Mouse (Mus musculus): ENCODE results near the gene Dars. TPM values are rescaled to one million over a fixed set of nuclear protein-coding genes. Genes with fewer than 3 reads are reported as not detected.
A peak's percentile ranks its signal among the peaks of the same experiment; 100 is the strongest.

Gene Dars
- polyA plus RNA-seq, 1 experiment from 2014 or later, result 75.2 TPM

DNA sequence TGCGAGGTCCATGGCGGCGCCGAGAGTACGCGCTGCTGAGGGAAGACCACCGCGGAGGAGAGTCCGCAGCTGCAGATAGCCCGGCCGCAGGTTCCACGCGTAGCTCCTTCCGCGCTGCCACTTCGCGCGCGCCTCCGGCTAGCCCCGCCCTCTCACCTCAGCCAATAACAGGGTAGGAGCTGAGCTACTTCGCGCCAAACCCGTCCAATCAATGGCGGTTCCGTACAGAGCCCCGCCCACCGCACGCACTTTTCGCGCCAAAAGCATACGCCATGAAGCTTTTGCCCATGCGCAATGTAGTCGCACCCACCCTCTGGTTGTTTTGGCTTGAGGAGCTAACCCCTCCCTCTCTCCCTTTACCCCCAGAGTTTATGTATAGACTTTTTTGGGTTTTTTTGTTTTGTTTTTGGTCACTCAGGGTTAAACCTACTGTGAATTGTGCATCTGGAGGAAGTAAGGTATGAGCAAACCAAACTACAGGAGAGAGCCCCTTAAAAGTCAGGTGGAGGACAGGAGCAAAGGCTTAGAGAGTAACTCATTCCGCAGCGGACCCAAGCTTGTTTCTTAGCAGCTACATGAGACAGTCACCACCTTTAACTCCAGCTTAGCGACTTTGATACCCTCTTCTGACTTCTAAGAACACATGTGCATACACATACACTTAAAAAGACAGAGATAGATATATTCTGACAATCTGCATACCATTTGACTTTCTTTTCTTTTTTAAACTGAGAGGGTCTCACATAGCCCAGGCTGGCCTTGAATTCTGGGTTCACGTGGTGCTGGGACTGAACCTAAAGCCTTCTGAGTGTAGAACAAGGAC is 57.4 kb downstream of the Dars start, which contains the start of gene Mcm6:
Gene Mcm6, minus strand, starts transcription at position 111 of the 823 bp plus-strand sequence.
- WGBS (ENCODE audit: insufficient replicate concordance), result 2% methylated on average over 38 of the region's 38 CpGs

DNA sequence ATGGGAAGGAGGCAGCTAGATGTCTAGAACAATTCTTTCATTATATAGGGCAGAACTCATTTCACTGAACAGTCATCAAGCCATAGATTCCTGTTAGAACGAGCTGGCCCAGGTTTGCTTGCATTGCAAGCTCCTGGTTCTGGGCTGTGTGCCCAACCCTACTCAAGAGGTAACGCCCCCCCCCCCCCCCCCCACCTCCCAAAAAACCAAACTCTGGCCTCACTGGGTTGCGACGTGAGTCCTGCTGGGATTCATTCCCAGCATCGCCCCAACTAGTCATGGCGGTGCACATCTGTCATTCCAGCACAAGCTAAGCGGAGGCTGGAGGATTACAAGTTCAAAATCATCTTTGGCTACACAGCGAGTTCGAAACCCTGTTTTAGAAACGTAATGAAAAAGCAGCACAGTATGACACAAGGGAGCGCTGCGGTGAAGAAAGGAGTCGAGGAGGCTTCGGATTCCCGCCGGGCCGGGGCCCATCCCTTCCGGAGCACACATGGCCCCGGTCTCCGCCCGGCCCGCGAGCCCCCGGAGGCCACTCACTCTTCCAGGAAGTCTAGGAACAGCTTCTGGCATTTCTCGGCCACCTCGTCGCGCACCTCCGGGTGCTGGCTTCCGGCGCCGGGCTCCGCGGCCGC is 58.1 kb downstream of the Dars start:
- H3K4me2 ChIP-seq (ENCODE audit: low read depth, low read length), result peak overlapping the region; percentile 83
- H3K9me3 ChIP-seq (ENCODE audit: low read length), result no peaks in the 10 kb centered on the region
- under 1% methylated on average over 35 of the region's 35 CpGs for WGBS (ENCODE audit: insufficient replicate concordance)
- peak overlapping the region; percentile 81 for H3K4me3 ChIP-seq (ENCODE audit: low read depth, low read length)
- no peaks in the 10 kb centered on the region for H3K27me3 ChIP-seq (ENCODE audit: insufficient read depth, low read length)
- peaks cover 29% of the 10 kb centered on the region for H3K4me1 ChIP-seq (ENCODE audit: insufficient read depth)
- peak overlapping the region; percentile 82 for H3K9ac ChIP-seq (replicated peaks)
- H3K36me3 ChIP-seq (replicated peaks; ENCODE audit: insufficient read depth, low read length), result peaks cover 48% of the 10 kb centered on the region
- DNase-seq, result peak; percentile 75
- H3K27ac ChIP-seq (ENCODE audit: low read depth), result peak overlapping the region; percentile 80
- ATAC-seq, result peak; percentile 67
- TF ChIP-seq CTCF (IDR thresholded peaks at IDR 0.05; ENCODE audit: low read depth), result peak; percentile 10; the same call in 1 of the 2 replicates
- TF ChIP-seq EP300 (IDR thresholded peaks at IDR 0.05; ENCODE audit: low read depth), result no peak

More for the DNA sequence above, 57.4 kb downstream of the Dars start, which contains the start of gene Mcm6:
- ATAC-seq, result peak; percentile 95
- TF ChIP-seq CTCF (IDR thresholded peaks at IDR 0.05; ENCODE audit: low read depth) (no peak), EP300 (IDR thresholded peaks at IDR 0.05; ENCODE audit: low read depth) (no peak)
- Histone ChIP-seq H3K4me3 (ENCODE audit: low read depth, low read length) (peak within 1 kb of the TSS; percentile 81), H3K27ac (ENCODE audit: low read depth) (peak within 1 kb of the TSS; percentile 80), H3K9me3 (ENCODE audit: low read length) (no peaks in the 10 kb centered on the region), H3K9ac (replicated peaks) (peak within 1 kb of the TSS; percentile 82), H3K36me3 (replicated peaks; ENCODE audit: insufficient read depth, low read length) (peaks cover 46% of the 10 kb centered on the region), H3K27me3 (ENCODE audit: insufficient read depth, low read length) (no peaks in the 10 kb centered on the region), H3K4me1 (ENCODE audit: insufficient read depth) (peaks cover 29% of the 10 kb centered on the region), H3K4me2 (ENCODE audit: low read depth, low read length) (peak within 1 kb of the TSS; percentile 83)
- peak; percentile 96 for DNase-seq

DNA sequence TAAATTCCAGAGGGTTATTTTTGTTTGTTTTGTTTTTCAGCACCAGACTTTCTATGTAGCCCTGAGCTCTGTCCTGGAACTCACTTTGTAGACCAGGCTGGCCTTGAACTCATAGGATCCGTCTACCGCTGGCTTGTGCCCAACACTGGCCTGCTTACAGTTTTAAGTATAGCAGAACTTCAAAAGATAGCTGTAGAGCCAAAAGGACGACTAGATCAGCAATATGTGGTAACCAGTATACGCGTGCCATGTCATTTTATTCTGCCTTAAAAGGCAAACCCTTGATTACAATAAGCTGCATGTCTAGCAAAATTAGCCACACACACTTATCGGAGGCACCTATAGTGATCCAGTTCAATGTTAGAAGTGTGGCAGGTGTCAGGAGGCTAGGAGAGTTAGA is 58.9 kb downstream of the Dars start:
- H3K27me3 ChIP-seq (ENCODE audit: insufficient read depth, low read length), result no peaks in the 10 kb centered on the region
- H3K4me2 ChIP-seq (ENCODE audit: low read depth, low read length), result peak overlapping the region; percentile 83
- peak overlapping the region; percentile 81 for H3K4me3 ChIP-seq (ENCODE audit: low read depth, low read length)
- 26% methylated on average over 6 of the region's 6 CpGs for WGBS (ENCODE audit: insufficient replicate concordance)
- peaks cover 51% of the 10 kb centered on the region for H3K36me3 ChIP-seq (replicated peaks; ENCODE audit: insufficient read depth, low read length)
- no peaks in the 10 kb centered on the region for H3K9me3 ChIP-seq (ENCODE audit: low read length)
- no peak for ATAC-seq
- peak overlapping the region; percentile 82 for H3K9ac ChIP-seq (replicated peaks)
- TF ChIP-seq CTCF (IDR thresholded peaks at IDR 0.05; ENCODE audit: low read depth) (no peak), EP300 (IDR thresholded peaks at IDR 0.05; ENCODE audit: low read depth) (no peak)
- no peak for DNase-seq
- peak overlapping the region; percentile 80 for H3K27ac ChIP-seq (ENCODE audit: low read depth)
- H3K4me1 ChIP-seq (ENCODE audit: insufficient read depth), result peaks cover 32% of the 10 kb centered on the region

DNA sequence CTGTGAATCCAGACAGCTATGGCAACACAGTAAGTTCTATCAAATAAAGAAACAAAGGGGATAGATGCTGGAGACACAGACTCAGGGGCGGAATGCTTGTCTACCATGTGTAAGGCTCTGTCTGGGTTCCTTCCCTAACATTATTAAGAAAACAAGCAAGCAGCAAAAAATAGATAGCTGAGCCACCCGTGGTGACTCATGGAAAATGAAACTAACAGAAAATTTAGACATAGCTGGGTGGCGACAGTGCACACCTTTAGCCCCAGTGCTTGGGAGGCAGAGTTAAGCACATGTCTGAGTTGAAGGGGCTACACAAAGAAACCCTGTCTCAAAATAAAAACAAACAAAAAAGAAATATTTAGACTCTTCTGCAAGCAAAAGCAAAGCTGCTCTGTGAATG is 59.7 kb downstream of the Dars start:
- Histone ChIP-seq H3K4me3 (ENCODE audit: low read depth, low read length) (peak overlapping the region; percentile 81), H3K4me2 (ENCODE audit: low read depth, low read length) (peak overlapping the region; percentile 83), H3K9ac (replicated peaks) (peak overlapping the region; percentile 82), H3K4me1 (ENCODE audit: insufficient read depth) (peaks cover 32% of the 10 kb centered on the region), H3K9me3 (ENCODE audit: low read length) (no peaks in the 10 kb centered on the region), H3K36me3 (replicated peaks; ENCODE audit: insufficient read depth, low read length) (peaks cover 52% of the 10 kb centered on the region), H3K27me3 (ENCODE audit: insufficient read depth, low read length) (no peaks in the 10 kb centered on the region), H3K27ac (ENCODE audit: low read depth) (peak overlapping the region; percentile 80)
- DNase-seq, result no peak
- TF ChIP-seq EP300 (IDR thresholded peaks at IDR 0.05; ENCODE audit: low read depth) (no peak), CTCF (IDR thresholded peaks at IDR 0.05; ENCODE audit: low read depth) (no peak)
- WGBS (ENCODE audit: insufficient replicate concordance), result 21% methylated on average over 3 of the region's 3 CpGs
- ATAC-seq, result no peak

DNA sequence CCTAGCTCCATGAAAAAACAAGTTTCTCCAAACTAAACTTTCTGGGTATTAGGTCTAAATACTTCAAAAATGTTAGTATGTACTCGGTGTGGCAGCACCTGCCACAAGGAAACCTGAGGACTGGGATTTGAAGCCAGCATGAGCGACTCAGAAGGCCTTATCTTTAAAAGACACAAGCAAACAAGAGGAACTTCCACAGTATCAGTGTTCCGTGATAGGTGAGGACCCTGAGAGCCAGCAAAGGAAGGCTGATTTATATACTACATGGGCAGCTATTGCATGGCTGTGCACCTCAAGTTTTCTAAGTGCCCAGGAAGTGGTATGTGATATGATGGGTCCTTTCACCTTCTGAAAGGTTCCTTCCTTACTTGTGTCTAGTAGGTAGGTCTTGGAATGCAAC is 64.1 kb downstream of the Dars start:
- no peak overlapping the region for H3K4me2 ChIP-seq (ENCODE audit: low read depth, low read length)
- no peak overlapping the region for H3K9ac ChIP-seq (replicated peaks)
- TF ChIP-seq CTCF (IDR thresholded peaks at IDR 0.05; ENCODE audit: low read depth) (no peak), EP300 (IDR thresholded peaks at IDR 0.05; ENCODE audit: low read depth) (no peak)
- peaks cover 83% of the 10 kb centered on the region for H3K36me3 ChIP-seq (replicated peaks; ENCODE audit: insufficient read depth, low read length)
- H3K9me3 ChIP-seq (ENCODE audit: low read length), result no peaks in the 10 kb centered on the region
- no peak for DNase-seq
- 58% methylated on average over 3 of the region's 3 CpGs for WGBS (ENCODE audit: insufficient replicate concordance)
- no peak for ATAC-seq
- H3K4me3 ChIP-seq (ENCODE audit: low read depth, low read length), result no peak overlapping the region
- peaks cover 21% of the 10 kb centered on the region for H3K4me1 ChIP-seq (ENCODE audit: insufficient read depth)
- H3K27ac ChIP-seq (ENCODE audit: low read depth), result no peak overlapping the region
- no peaks in the 10 kb centered on the region for H3K27me3 ChIP-seq (ENCODE audit: insufficient read depth, low read length)

DNA sequence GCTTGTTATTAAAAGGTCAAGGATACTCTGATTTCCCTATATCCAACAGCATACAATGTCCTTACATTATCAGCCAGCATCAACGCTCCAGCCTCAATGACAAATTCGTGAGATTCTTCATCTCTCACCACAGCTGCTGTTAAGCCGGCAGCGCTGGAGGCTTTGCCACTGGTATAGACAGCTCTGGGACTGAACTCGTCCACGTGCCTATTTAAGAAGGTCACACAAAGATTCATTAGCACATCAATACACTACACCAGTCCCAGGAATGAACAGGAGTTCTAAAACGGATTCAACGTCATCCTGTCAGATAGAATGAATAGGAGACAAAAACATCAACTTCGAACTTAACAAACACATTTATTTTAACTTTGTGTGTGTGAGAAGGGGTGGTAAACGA is 72.9 kb downstream of the Dars start:
- no peak for DNase-seq
- Histone ChIP-seq H3K36me3 (replicated peaks; ENCODE audit: insufficient read depth, low read length) (peaks cover 90% of the 10 kb centered on the region), H3K9me3 (ENCODE audit: low read length) (no peaks in the 10 kb centered on the region), H3K9ac (replicated peaks) (no peak overlapping the region), H3K4me3 (ENCODE audit: low read depth, low read length) (no peak overlapping the region), H3K4me1 (ENCODE audit: insufficient read depth) (no peaks in the 10 kb centered on the region), H3K27ac (ENCODE audit: low read depth) (no peak overlapping the region), H3K27me3 (ENCODE audit: insufficient read depth, low read length) (no peaks in the 10 kb centered on the region), H3K4me2 (ENCODE audit: low read depth, low read length) (no peak overlapping the region)
- no peak for ATAC-seq
- TF ChIP-seq CTCF (IDR thresholded peaks at IDR 0.05; ENCODE audit: low read depth) (no peak), EP300 (IDR thresholded peaks at IDR 0.05; ENCODE audit: low read depth) (no peak)
- WGBS (ENCODE audit: insufficient replicate concordance), result 87% methylated on average over 10 of the region's 10 CpGs

Measured in liver, postnatal 0 days (tissue).